Mouse (Mus musculus) intestine, postnatal 0 days (tissue): ENCODE data around the gene Irf8. TPM values are rescaled to one million over a fixed set of nuclear protein-coding genes. Genes with fewer than 3 reads are reported as not detected.
A peak's percentile ranks its signal among the peaks of the same experiment; 100 is the strongest.
"Not testable (repeated sequence)": the region's sequence is repeated elsewhere in the genome, so short reads cannot be mapped to it uniquely, and the experiment has no call there.

Source experiments
- ATAC-seq: fragments of 200-750 bp; cut with Nextera tagmentation; 2 replicates; pipeline ENCODE4 v1.8.0; 2017; ENCODE audit warnings: mild to moderate bottlenecking, moderate TSS enrichment, moderate library complexity
- H3K27ac ChIP-seq: fragments of 300-500 bp; sonication (generic); 2 replicates; pipeline ENCODE4 v1.5.1; 2014; ENCODE audit warnings: mild to moderate bottlenecking, low read depth, low read length, moderate library complexity
- H3K27me3 ChIP-seq: fragments of 300-500 bp; sonication (generic); replicated peaks from 2 replicates; pipeline ENCODE4 v1.6.1; 2014; ENCODE audit warnings: low read length, mixed read lengths; ENCODE audit not compliant: control insufficient read depth, insufficient read depth
- H3K36me3 ChIP-seq: fragments of 300-500 bp; sonication (generic); 2 replicates; pipeline ENCODE4 v1.6.1; 2014; ENCODE audit warnings: mild to moderate bottlenecking, moderate library complexity; ENCODE audit not compliant: control insufficient read depth, insufficient read depth
- H3K4me1 ChIP-seq: fragments of 300-500 bp; sonication (generic); replicated peaks from 2 replicates; pipeline ENCODE4 v1.6.1; 2014; ENCODE audit warnings: antibody characterized with exemption, low read length, mixed read lengths; ENCODE audit not compliant: control insufficient read depth, insufficient read depth
- H3K4me2 ChIP-seq: fragments of 300-500 bp; sonication (generic); replicated peaks from 2 replicates; pipeline ENCODE4 v1.6.1; 2014; ENCODE audit warnings: low read depth, mild to moderate bottlenecking, moderate library complexity
- H3K4me3 ChIP-seq: fragments of 300-500 bp; sonication (generic); 2 replicates; pipeline ENCODE4 v1.5.1; 2014; ENCODE audit warnings: low read depth, low read length
- H3K9ac ChIP-seq: fragments of 300-500 bp; sonication (generic); 2 replicates; pipeline ENCODE4 v1.6.1; 2014; ENCODE audit warnings: mild to moderate bottlenecking, low read depth, low read length
- H3K9me3 ChIP-seq: fragments of 300-500 bp; sonication (generic); 2 replicates; pipeline ENCODE4 v1.6.1; 2016; ENCODE audit warnings: mixed run types; ENCODE audit not compliant: control insufficient read depth
- CTCF ChIP-seq: sonication (generic); IDR thresholded peaks from 2 replicates; pipeline ENCODE4 v1.5.1; 2016; ENCODE audit warnings: low read depth, mild to moderate bottlenecking, control low read depth, antibody characterized with exemption, moderate library complexity
- WGBS: fragments of 180-500 bp; shearing (Covaris S2); extraction: QIAGEN DNeasy Blood & Tissue Kit; methylation state at CpG from one replicate; pipeline ENCODE4 v1.1.7; 2014; 5-methylcytosine and 5-hydroxymethylcytosine counted together
- polyA plus RNA-seq: library from polyadenylated mRNA; unstranded; fragments of >200 nt; fragmentation: Nextera tagmentation; extraction: Ambion mirVana; gene quantifications from 2 replicates; pipeline ENCODE4 v1.2.1, GENCODE M21; 2015

The Irf8 gene
- polyA plus RNA-seq, 1 experiment from 2014 or later = 79.5 TPM

DNA sequence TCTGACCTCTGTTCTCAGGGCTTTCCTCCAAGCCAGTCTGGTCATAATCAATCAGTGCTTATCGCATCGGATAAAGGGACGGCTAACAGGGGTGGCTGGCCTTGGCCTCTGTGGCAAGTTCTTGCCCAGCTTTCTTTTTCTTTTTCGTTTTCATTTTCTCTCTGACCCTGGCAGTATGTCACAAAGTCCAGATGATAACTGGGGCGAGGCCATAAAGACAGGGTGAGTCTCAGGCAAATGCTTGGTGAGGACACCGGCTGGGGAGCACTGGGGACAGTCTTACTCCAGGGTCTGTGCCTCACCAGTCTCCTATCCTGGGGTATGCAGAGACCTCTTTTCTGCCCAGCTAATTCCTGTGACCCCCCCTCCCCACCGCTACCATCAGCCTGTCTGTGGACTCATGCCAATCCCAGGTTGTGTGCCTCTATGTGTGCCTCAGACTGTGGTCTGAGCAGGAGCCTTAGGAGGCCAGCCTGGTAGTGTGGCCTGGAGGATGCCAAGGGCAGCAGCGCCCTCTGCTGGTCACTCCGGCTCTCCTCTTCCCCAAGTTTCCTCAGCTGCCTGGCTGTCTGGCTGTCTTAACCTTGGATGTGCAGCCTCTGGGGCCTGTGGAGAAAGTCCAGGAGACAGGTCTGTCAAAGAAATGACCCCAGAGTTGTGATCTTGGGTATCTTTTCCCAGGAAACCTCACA, 59.9 kb downstream of the Irf8 start:
- WGBS = 29% methylated on average over 9 of the region's 9 CpGs
- Histone ChIP-seq H3K9me3 (no peaks in the 10 kb centered on the region), H3K27ac (peak overlapping the region; percentile 46), H3K27me3 (no peaks in the 10 kb centered on the region), H3K36me3 (no peaks in the 10 kb centered on the region), H3K4me1 (no peaks in the 10 kb centered on the region; the same call in 1 of the 2 replicates), H3K4me2 (peak overlapping the region; percentile 25; the same call in 1 of the 2 replicates), H3K4me3 (no peak overlapping the region), H3K9ac (no peak overlapping the region)
- ATAC-seq = peak; percentile 92
- TF ChIP-seq CTCF = peak; percentile 99

DNA sequence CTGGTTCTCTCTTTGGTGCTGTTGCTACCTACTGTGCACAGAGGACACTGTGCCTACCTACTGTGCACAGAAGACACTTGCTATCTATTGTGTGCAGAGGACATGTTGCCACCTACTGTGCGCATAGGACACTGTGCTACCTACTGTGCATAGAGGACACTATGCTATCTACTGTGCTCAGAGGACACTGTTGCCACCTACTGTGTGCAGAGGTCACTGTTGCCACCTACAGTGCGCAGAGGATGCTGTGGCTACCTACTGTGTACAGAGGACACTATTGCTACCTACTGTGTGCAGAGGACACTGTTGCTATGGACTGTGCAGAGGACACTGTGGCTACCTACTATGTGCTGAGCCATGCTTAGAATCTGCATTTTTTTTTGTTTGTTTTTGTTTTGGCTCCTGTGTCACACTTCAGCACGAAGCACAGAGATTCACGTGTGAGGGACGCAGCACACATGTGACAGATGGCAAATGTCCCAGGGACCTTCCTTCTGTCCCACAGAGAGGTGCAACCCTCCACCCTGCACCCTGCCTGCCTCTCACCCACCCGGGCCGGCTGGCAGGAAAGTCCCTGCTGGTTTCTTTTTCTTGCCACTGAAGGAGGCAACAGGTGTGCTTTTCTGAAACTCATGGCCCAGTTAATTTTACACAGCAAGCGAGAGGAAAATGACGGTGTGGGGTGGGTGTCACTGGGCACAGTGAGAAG, 61.0 kb downstream of the Irf8 start:
- Histone ChIP-seq H3K36me3 (no peaks in the 10 kb centered on the region), H3K27ac (no peak overlapping the region), H3K9me3 (no peaks in the 10 kb centered on the region), H3K9ac (no peak overlapping the region), H3K4me2 (no peak overlapping the region), H3K27me3 (no peaks in the 10 kb centered on the region), H3K4me1 (no peaks in the 10 kb centered on the region; the same call in 1 of the 2 replicates), H3K4me3 (no peak overlapping the region)
- TF ChIP-seq CTCF = 0 out of 2 replicates have a peak, but pooled peaks have one; percentile 9
- 88% methylated on average over 9 of the region's 9 CpGs for WGBS
- no peak for ATAC-seq

DNA sequence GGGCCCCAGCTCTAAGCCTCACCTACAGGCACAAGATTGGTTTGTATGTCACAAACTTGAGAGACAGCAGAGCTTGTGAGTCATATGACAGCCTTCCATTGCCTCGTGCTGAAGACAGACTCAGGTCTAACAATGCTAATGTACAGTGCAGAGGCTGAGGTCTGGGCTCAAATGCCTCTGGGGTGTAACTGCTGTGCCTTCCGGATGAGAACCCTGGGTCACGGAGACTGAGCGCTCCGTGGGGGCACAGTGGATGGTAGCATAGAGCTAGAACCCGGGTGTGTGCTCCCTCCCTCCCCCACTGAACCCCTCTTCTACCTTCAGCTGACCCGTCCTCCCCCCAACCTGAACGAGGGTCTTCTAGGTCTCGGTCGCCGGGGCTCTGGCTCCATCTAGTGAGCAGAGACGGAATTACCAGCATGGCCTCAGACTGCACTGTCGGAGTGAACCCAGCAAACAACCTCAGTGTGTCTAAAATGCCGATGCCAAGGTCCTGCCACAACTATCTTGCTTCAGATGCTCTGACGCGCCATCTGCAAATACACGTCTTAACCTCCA, 64.2 kb downstream of the Irf8 start:
- 9% methylated on average over 17 of the region's 17 CpGs for WGBS
- peak overlapping the region; percentile 48 for H3K4me2 ChIP-seq
- no peak overlapping the region for H3K4me3 ChIP-seq
- peak; percentile 95 for TF ChIP-seq CTCF
- no peak overlapping the region for H3K27ac ChIP-seq
- ATAC-seq = no peak
- no peaks in the 10 kb centered on the region for H3K27me3 ChIP-seq
- H3K9me3 ChIP-seq = no peaks in the 10 kb centered on the region
- H3K36me3 ChIP-seq = no peaks in the 10 kb centered on the region
- H3K9ac ChIP-seq = no peak overlapping the region; the same call in 1 of the 2 replicates
- no peaks in the 10 kb centered on the region; the same call in none of the 2 replicates for H3K4me1 ChIP-seq

DNA sequence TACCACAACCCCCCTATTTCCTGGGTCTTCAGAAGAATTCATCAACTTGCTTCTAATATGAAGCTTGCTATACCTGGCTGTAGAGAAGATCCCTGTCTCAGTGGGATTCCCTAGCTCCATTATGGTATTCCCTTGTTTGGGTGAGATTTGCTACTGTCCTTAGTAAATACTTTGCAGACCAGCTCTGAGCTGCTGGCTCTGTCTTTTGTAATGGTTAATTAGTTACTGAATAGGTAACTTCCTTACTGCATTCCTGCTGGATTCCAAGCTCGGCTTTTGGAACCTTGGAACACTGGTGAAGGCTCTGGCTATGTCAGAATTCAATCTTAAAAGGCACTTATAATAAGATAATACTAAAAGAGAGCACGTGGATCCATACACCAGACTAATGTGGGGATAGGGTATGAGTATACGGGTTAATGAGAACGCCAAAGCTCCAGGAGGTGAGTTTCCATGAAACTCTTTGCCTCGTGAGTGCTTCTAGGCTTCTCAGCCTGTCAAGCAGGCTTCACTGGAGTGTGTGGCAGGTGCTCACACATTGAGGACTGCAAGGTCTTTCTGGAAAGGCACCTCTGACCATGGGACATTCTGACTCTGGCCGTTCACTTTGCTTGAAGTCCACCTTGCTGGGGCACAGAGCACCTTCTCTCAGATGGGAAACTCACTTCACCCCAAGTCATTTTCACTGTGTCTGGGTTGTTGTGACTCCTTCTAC, 67.7 kb downstream of the Irf8 start:
- not testable (repeated sequence) for H3K36me3 ChIP-seq, H3K9me3 ChIP-seq, H3K27ac ChIP-seq, H3K4me3 ChIP-seq, H3K4me1 ChIP-seq, H3K9ac ChIP-seq, ATAC-seq, H3K27me3 ChIP-seq, H3K4me2 ChIP-seq
- 40% methylated on average over 6 of the region's 6 CpGs for WGBS

DNA sequence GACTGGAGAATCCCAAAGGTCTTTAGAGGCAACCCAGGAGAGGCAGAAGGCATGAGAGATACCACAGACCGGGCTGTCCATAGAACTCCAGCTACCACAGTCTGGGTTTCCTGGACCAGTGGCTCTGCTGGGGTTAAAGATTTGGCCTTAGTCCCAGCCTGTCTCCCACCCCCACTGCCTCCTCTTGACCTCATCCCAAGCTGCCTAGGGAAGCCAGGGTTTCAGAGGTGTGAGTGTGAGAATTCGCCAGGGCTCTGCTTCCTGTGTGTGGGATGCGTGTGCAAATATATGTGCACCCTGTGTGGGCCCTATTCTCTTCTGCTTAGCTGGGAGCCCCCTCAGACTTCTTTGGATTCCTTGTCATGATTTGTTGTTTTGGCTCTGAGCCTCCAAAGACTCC, 68.6 kb downstream of the Irf8 start:
- Histone ChIP-seq H3K9ac (no peak overlapping the region), H3K4me1 (no peaks in the 10 kb centered on the region; the same call in none of the 2 replicates), H3K4me3 (no peak overlapping the region), H3K9me3 (no peaks in the 10 kb centered on the region), H3K27ac (no peak overlapping the region), H3K36me3 (no peaks in the 10 kb centered on the region), H3K4me2 (no peak overlapping the region), H3K27me3 (no peaks in the 10 kb centered on the region)
- WGBS = 76% methylated on average over 3 of the region's 3 CpGs
- ATAC-seq = no peak
- no peak for TF ChIP-seq CTCF

Other genes with a start within 250 kb of the Irf8 start
- 23.1 and 23.7 TPM in 2 replicates for gene Gins2, start 147.1 kb upstream of the Irf8 start, polyA plus RNA-seq
- 3.9 and 4.0 TPM in 2 replicates for gene 1190005I06Rik, start 88.7 kb upstream of the Irf8 start, polyA plus RNA-seq
- 1.0 and 1.9 TPM in 2 replicates for gene Gm27021, start 68.3 kb upstream of the Irf8 start, polyA plus RNA-seq
- gene Cox4i1, start 68.1 kb upstream of the Irf8 start, polyA plus RNA-seq = 2,406 and 2,420 TPM in 2 replicates
- gene Emc8, start 67.8 kb upstream of the Irf8 start, polyA plus RNA-seq = 127 and 135 TPM in 2 replicates